Mouse (Mus musculus) liver, embryonic 14.5 days (tissue): Measurements from ENCODE around the gene Tomt. TPM values are rescaled to one million over a fixed set of nuclear protein-coding genes. Genes with fewer than 3 reads are reported as not detected.
A peak's percentile ranks its signal among the peaks of the same experiment; 100 is the strongest.

ENCODE experiments used
- ATAC-seq: fragments of 200-750 bp; cut with Nextera tagmentation; 2 replicates; pipeline ENCODE4 v1.8.0; 2017; ENCODE audit warnings: moderate number of reproducible peaks, mild to moderate bottlenecking, moderate library complexity; ENCODE audit not compliant: insufficient read depth
- DNase-seq, 3 experiments: peaks; one replicate each; pipeline ENCODE4 v3.0.0-alpha.2; 2012 to 2013; ENCODE audit warnings: low read depth in 3 of 3, low spot score in 3 of 3
- H3K27ac ChIP-seq: fragments of 300-500 bp; sonication (generic); 2 replicates; pipeline ENCODE4 v1.5.1; 2014; ENCODE audit warnings: moderate library complexity, mild to moderate bottlenecking, control low read depth, inconsistent platforms
- H3K27me3 ChIP-seq: fragments of 300-500 bp; sonication (generic); 2 replicates; pipeline ENCODE4 v1.6.1; 2014; ENCODE audit warnings: mild to moderate bottlenecking, low read length, moderate library complexity; ENCODE audit not compliant: control insufficient read depth, insufficient read depth
- H3K36me3 ChIP-seq: fragments of 300-500 bp; sonication (generic); replicated peaks from 2 replicates; pipeline ENCODE4 v1.6.1; 2014; ENCODE audit warnings: low read depth; ENCODE audit not compliant: control insufficient read depth, insufficient read depth
- H3K4me1 ChIP-seq, 2 experiments: fragments of 200-500 bp in 1 of 2; fragments of 300-500 bp in 1 of 2; sonication (generic) in 1 of 2; replicated peaks; 2 replicates each; pipeline ENCODE4 v1.6.1; 2012 to 2014; ENCODE audit warnings: antibody characterized with exemption in 1 of 2, inconsistent platforms in 1 of 2, low read length in 1 of 2; ENCODE audit not compliant: control insufficient read depth in 2 of 2, insufficient read depth in 2 of 2
- H3K4me2 ChIP-seq: fragments of 300-500 bp; sonication (generic); 2 replicates; pipeline ENCODE4 v1.6.1; 2014; ENCODE audit warnings: low read depth, mild to moderate bottlenecking, control low read depth, moderate library complexity
- H3K4me3 ChIP-seq, 2 experiments: fragments of 200-500 bp in 1 of 2; fragments of 300-500 bp in 1 of 2; sonication (generic) in 1 of 2; 2 replicates each; pipeline ENCODE4 v1.5.1; 2012 to 2014; ENCODE audit warnings: low read depth in 2 of 2, low read length in 2 of 2, mild to moderate bottlenecking in 2 of 2, control low read depth in 1 of 2, inconsistent platforms in 1 of 2, moderate library complexity in 1 of 2; ENCODE audit not compliant: insufficient read depth in 1 of 2
- H3K9ac ChIP-seq: fragments of 300-500 bp; sonication (generic); replicated peaks from 2 replicates; pipeline ENCODE4 v1.6.1; 2014; ENCODE audit warnings: mild to moderate bottlenecking, control low read depth, moderate library complexity
- H3K9me3 ChIP-seq: fragments of 300-500 bp; sonication (generic); 2 replicates; pipeline ENCODE4 v1.6.1; 2016; ENCODE audit warnings: low read length, mixed read lengths; ENCODE audit not compliant: control insufficient read depth
- CTCF ChIP-seq: IDR thresholded peaks from 2 replicates; pipeline ENCODE4 v1.5.1; 2016; ENCODE audit warnings: antibody characterized with exemption, low read depth, control low read depth
- EP300 ChIP-seq: IDR thresholded peaks from 2 replicates; pipeline ENCODE4 v1.6.1; 2016; ENCODE audit warnings: antibody characterized with exemption, low read depth
- WGBS: fragments of 180-500 bp; shearing (Covaris S2); extraction: QIAGEN DNeasy Blood & Tissue Kit; methylation state at CpG from one replicate; pipeline ENCODE4 v1.1.7; 2014; ENCODE audit not compliant: insufficient replicate concordance; 5-methylcytosine and 5-hydroxymethylcytosine counted together
- polyA plus RNA-seq, 2 experiments: library from polyadenylated mRNA; depleted of rRNA in 1 of 2; stranded (reverse) in 1 of 2; unstranded in 1 of 2; fragments of >200 nt; fragmentation: Nextera tagmentation in 1 of 2; extraction: Ambion mirVana in 1 of 2; gene quantifications; 2 replicates each; pipeline versions ENCODE4 v1.2.1 to v1.2.3; 2012 to 2014

Tomt gene
- polyA plus RNA-seq, 2 experiments: 0.08 to 0.09 TPM

GRCm38 (mm10) chr7:101884160-101884559, 22.0 kb downstream of the Tomt start:
- Histone ChIP-seq H3K4me3 (no peak overlapping the region), H3K36me3 (no peaks in the 10 kb centered on the region), H3K9ac (no peak overlapping the region), H3K4me1 (no peaks in the 10 kb centered on the region), H3K9me3 (no peaks in the 10 kb centered on the region), H3K27ac (no peak overlapping the region), H3K27me3 (no peaks in the 10 kb centered on the region), H3K4me2 (no peak overlapping the region)
- DNase-seq (no peak), ATAC-seq (no peak)
- 84% methylated on average over 4 of the region's 4 CpGs for WGBS
- TF ChIP-seq EP300 (no peak), CTCF (no peak)

GRCm38 (mm10) chr7:101882413-101883154, 23.6 kb downstream of the Tomt start:
- Histone ChIP-seq H3K27me3 (no peaks in the 10 kb centered on the region), H3K4me3 (no peak overlapping the region), H3K27ac (no peak overlapping the region), H3K9ac (no peak overlapping the region), H3K4me2 (no peak overlapping the region), H3K4me1 (no peaks in the 10 kb centered on the region), H3K9me3 (no peaks in the 10 kb centered on the region), H3K36me3 (no peaks in the 10 kb centered on the region)
- ATAC-seq (peak; percentile 43; the same call in 1 of the 2 replicates), DNase-seq (no peak)
- WGBS: 59% methylated on average over 9 of the region's 9 CpGs
- TF ChIP-seq EP300 (no peak), CTCF (no peak)

GRCm38 (mm10) chr7:101880855-101881254, 25.3 kb downstream of the Tomt start:
- DNase-seq (no peak), ATAC-seq (no peak)
- Histone ChIP-seq H3K4me2 (no peak overlapping the region), H3K36me3 (no peaks in the 10 kb centered on the region), H3K27ac (no peak overlapping the region), H3K4me1 (no peaks in the 10 kb centered on the region), H3K4me3 (no peak overlapping the region), H3K9me3 (no peaks in the 10 kb centered on the region), H3K27me3 (no peaks in the 10 kb centered on the region), H3K9ac (no peak overlapping the region)
- 52% methylated on average over 4 of the region's 4 CpGs for WGBS
- TF ChIP-seq EP300 (no peak), CTCF (no peak)

GRCm38 (mm10) chr7:101875978-101876377, 30.2 kb downstream of the Tomt start:
- DNase-seq: no peak
- no peak overlapping the region for H3K4me2 ChIP-seq
- H3K9ac ChIP-seq: no peak overlapping the region
- 63% methylated on average over 1 of the region's 1 CpGs for WGBS
- TF ChIP-seq EP300 (no peak), CTCF (no peak)
- no peaks in the 10 kb centered on the region for H3K27me3 ChIP-seq
- peaks cover 0 to 3% of the 10 kb centered on the region in 2 experiments; a peak in 1 of 4 replicates for H3K4me1 ChIP-seq
- H3K9me3 ChIP-seq: no peaks in the 10 kb centered on the region
- no peak for ATAC-seq
- H3K36me3 ChIP-seq: no peaks in the 10 kb centered on the region
- no peak overlapping the region for H3K4me3 ChIP-seq
- no peak overlapping the region for H3K27ac ChIP-seq

DNA sequence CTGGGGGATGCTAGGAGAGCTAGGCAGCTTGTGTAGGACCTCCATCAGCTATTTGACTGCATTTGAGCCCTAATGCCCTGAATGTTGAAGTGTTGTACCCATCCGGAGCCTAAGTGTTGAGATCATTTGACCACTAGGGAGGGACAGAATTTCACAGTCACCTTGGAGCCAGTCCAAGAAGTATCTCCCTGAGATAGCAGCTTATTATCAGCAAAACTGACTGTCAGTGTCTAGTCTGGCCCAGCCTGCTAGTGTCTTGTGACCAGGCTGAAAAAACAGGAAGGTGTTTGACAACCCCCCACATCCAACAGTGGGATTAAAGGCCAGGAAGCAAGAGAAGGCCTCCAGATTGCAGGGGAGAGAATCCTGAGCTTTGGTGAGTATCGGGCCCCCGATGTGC, 34.9 kb downstream of the Tomt start:
- Histone ChIP-seq H3K4me3 (no peak overlapping the region), H3K4me2 (no peak overlapping the region), H3K27me3 (no peaks in the 10 kb centered on the region), H3K27ac (no peak overlapping the region), H3K9ac (no peak overlapping the region), H3K4me1 (peaks cover 0 to 3% of the 10 kb centered on the region in 2 experiments; a peak in 2 of 4 replicates), H3K9me3 (no peaks in the 10 kb centered on the region), H3K36me3 (no peaks in the 10 kb centered on the region)
- WGBS: 70% methylated on average over 3 of the region's 3 CpGs
- TF ChIP-seq CTCF: no peak
- no peak for TF ChIP-seq EP300
- DNase-seq (no peak), ATAC-seq (peak; percentile 35; the same call in 1 of the 2 replicates)
